Mouse (Mus musculus): ENCODE data around the gene Armh3.

GRCm38 (mm10) chr19:45781676-45782075 lies 216.6 kb downstream of the Armh3 start:
- TF ChIP-seq CTCF (IDR thresholded peaks at IDR 0.05; ENCODE audit: control insufficient read depth, insufficient read depth, insufficient replicate concordance, low read depth, low read length) (no peak), POLR2A (IDR thresholded peaks at IDR 0.05; ENCODE audit: control insufficient read depth, low read depth, low read length) (no peak)

Measured in testis, adult 2 months (tissue).